Mouse (Mus musculus): ENCODE data around the gene Rbfox1.

Gene Rbfox1

DNA sequence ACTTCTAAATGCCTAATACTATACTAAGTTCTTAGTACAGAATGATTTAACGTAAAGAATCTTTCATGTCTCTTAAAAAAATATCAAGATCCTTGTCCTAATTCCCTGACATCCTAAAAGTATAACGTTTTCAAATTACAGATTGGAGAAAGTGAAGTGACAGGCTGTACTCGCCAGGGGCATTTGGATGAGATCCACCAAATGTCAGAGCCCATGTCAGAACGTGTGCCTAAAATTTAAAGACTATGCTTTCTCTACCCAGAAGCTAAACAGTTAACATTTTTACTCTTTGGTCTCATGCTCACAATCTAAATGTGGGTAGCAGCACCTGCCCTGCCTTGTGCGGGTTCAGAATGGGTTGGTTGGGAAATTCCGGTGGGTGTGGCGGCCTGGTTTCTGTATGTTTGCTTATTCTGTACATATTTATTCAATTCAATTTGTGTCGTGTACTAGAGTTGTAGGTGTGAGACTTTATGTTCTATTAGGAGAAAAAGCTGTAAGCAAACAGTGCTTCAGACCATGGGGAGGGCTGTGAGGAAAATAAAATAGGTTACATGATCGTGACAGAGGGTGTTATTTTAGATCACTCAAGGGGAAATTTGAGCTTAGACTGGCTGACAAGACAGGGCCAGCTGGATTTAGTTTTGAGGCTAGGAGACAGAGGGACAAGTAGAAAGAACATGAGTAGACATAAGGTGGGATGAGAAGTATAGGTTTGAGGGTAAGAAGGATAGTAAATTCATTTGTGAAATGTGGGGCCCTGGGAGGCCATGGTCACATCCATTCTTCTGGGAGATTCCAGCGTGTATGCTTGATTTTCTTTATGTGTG, 1203.7 kb downstream of the Rbfox1 start:
- DNase-seq (ENCODE audit: low spot score): no peak

DNA sequence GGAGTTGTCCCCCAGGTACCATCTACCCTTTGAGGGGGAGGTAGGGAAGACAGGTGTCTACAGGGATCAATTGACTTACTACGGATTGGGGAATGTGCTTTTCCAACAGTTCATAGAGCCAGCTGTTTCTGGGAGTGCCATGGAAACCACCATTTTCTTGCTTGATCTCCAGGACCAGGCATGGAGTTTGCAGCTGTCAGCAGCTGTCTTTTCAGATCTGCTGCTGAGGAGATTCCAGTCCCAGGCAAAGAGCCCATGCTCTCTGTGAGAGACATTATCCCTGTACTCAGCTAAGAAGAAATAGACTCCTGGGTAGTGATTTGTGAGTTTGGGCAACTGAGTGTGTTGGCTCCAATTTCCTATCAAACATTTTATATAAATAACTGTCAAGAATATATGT, 1204.3 kb downstream of the Rbfox1 start:
- DNase-seq (ENCODE audit: low spot score): no peak

DNA sequence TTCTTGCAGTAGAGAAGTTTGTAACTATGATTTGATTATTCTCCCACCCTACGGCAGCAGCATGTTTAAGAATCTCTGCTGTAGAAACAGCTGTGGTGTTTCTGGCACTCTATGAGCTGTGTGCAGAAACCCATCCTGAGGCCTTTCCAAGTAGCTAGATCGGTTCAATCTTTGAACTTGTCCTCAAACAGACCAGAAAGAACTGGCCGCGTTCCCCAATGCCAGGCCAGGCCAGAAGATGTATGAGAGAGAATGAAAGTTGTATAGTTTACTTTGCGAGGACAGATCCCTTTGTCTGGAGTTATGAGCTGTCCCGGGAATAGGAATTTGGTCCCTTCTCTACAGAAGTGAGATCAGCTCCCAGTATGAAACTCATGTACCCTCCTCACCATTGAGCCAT, 1205.0 kb downstream of the Rbfox1 start:
- peak; percentile 7 for DNase-seq (ENCODE audit: low spot score)

DNA sequence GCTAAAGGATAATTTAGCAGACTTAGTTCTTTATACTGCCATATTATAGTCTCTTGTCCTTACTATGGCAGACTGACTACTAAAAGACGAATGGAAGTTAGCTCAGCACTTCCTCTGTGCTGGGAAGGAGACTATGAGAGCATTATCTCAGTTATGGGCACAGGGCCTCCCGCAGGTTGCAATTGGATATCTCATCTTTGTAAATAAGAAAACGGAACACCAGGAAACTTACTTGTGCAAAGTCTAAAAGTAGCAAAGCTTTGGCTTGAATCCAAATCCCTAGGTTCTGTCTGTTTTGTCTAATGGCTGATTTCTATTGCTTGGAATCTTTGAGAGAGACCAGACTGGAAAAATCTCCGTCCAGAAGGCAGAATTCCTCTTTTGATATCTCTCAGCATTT, 1207.7 kb downstream of the Rbfox1 start:
- no peak for DNase-seq (ENCODE audit: low spot score)

DNA sequence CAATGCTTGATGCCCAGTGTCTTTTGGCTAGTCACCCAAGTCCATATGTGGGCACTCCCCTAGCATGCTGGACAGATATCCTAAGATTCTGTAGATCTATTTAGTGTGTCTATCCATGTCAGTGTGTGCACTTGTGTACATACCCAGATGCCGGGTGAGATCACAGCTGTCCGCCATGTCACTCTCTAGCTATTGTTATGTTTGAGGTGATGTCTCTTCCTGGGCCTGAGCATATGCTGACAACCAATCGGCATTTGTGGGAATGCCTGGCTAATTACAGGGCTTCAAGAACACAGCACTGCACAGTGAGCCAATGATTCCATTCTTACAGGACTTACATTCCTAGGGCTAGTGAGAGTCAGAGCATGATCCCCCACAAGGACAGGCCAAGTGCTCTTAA, 1208.5 kb downstream of the Rbfox1 start:
- no peak for DNase-seq (ENCODE audit: low spot score)

DNA sequence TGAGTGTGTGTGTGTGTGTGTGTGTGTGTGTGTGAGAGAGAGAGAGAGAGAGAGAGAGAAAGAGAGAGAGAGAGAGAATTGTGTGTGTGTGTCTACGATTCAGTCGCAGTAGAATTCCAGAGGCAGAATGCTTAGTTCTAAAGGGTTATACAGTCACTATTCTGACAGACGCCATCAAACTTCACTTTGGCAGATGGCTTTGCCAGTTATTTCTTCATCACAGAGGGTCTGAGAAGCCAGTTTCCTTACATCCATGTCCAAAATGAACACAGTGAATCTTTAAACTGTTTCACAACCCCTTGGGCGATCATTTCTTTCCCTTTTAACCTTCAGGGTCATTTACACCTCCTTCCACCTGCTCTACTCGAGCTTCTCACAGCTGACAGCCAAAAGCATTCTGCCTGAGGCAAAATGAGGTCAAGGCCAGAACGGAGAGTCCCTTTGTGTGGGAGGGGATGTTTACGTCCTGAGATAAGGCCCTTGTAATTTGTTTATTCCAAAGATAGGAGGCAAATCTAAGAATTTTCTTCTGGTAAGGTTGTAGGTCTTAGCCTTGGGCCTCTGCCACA, 1209.1 kb downstream of the Rbfox1 start:
- no peak for DNase-seq (ENCODE audit: low spot score)

DNA sequence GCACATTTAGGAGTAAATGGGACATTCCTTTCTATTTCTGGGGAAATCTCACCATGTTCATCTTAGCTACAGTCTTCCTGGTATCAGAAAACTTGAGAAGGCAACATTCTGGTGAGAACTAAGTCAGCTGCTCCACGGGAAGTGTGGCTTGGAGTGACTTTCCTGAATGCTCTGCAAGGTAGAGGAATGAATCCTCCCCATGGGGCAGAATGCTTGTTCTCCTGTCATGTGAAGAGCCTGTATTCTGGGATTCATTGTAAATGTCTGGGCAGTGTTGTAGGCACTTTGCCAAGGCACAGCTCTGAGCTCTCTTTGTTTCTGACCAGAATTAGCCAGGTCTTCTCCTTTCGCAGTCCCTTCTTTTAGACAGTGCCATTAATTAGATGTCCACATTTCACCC, 1211.9 kb downstream of the Rbfox1 start:
- DNase-seq (ENCODE audit: low spot score): no peak

DNA sequence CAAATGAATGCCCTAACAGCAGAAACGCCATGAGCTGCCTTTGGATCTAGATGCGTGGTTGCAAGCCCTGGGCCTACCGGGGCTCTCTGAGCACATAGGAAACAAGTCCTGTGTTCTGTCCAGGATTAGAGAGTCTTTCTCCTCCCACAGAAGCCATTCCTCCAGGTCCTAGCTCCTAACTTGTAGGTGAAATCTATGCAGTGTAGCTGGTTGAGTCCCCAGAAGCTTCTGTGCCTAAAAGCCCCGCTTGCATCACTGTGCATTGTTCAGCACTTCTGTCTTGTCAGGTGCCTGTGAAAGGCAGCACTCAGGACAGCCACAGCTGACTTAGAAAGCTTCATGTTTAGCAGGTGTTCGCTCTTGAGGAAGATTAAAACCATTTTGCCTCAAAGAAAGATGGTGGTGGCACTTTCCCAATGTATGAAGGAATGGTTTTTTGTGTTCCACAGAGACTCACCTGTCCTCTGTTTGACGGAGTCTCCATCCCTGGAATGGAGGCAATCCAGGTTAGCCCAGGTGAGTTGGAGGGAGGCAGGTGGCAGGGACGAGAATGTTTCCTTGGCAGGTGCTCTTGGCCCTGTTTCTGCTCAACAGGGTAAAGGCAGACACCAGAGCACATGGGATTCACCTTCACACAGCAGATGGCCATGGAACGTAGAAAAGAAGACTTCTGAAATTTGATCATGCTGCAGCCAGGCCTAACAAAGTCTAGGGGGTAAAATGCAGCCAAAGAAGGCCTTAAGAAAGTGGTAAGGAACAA, 1213.0 kb downstream of the Rbfox1 start:
- no peak for DNase-seq (ENCODE audit: low spot score)

DNA sequence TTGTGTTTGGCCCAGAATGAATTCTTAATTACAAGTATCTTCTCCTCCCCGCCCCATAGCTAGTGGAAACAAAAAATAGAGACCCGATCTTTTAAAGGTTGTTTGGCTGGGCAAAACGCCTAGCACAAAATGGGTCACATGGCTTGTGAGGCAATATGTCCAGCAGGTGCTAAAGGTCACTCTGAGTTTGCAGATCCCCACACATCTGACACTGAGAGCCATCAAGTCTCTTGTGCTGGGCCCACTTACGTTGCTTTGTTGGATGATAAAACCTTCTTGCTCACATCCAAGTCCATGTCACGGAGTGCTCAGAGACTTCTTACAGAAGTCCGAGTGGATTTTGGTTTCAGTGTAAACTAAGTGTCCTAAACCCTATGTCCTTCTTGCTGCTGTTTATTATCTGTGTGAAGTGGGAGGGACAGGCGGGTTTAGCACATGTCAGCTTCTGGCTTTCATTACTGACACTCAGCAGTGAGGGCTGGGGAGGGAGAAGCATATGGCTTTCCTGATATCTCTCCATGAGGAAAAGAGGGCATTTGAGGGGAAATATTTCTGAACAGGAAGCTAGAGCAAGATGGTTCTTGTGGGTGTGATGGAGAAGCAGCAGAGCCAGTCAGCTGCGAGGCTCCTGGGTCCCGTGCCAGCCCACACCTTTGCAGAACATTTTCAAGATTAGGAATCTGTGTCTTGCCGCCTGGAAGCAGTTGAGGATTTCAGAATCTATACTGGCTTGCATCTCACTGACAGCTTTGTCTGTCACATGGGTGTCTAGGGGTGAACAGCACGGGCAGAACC, 1214.5 kb downstream of the Rbfox1 start:
- DNase-seq (ENCODE audit: low spot score): no peak

DNA sequence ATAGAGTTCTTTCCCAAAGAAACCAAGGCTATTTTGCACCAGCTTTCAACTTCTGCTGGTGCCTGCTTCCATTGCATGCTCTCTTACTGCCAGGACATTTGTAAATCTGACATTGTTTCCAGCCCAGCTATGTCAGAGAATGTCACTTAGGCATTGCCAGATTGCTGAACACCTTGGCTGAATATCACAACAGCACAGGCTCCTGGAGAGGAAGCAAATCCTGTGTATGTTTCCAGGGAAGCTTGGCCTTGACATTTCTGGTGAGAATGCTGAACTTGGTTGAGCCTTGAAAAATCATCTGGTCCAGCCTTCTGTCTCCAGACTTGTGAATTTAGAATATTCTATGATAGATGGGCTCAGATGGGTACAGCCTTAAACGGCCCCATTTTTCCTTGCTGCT, 1217.3 kb downstream of the Rbfox1 start:
- DNase-seq (ENCODE audit: low spot score): no peak

DNA sequence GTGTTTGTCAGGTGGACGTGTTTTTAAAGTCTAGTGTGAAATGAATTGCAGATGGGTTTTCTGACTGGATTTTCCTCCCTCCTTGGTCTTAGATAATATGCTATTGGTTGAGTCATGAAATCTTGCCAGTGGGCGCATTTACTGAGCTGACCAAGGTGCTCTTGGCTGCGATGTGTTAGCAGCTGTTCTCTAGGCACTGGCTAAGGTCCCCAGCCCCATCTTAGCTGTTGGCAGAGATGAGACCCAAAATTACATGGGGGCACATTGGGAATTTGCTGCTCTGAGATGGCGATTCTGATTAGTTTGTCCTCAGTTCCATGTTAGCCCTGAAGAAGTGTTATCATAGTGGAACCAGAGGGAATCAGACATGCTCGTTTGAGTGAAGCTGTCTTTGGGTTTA, 1218.1 kb downstream of the Rbfox1 start:
- no peak for DNase-seq (ENCODE audit: low spot score)

DNA sequence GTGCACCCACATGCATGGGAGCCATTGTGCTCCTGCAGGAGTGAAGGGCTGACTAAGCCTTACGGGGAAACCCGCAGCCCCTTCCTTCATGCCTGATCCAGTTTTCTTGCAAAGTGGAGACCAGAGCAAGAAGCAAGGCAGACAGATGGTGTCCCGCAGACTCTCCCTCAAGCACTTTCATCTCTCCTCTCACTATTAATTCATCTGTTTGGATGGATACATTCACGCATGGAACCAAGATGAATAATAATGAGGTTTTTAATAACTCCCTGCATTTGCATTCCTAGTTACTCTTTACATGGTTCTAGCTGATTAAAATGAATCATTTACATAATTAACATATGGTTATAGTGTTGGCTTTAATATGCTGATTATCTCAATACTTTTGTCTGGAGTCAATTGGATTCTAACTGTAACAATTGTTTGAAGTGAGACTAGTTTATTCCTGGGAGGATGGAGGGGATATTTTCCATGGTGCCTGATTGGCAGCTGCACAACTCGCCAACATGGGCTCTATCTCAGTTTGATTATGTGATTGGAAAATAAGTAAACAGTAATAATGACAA, 1221.4 kb downstream of the Rbfox1 start:
- DNase-seq (ENCODE audit: low spot score): no peak

DNA sequence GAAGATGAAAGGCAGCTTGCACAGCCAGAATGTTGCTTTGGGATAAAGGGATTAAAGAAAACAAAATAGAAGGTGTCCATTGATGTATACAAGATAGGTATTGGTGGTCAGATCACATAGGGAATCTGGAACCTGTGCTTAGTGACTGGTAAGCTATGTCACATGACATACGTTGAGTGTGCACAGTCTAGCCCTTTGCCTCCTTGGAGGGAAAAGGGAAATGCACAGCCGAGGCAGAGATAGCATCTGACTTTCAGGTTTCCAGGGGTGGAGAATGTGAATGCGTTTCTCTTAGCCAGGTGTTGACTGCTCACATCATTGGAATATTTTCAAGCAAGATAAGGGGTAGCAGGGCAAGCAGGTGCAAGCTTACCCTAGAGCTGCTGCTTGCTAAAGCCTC, 1230.8 kb downstream of the Rbfox1 start:
- no peak for DNase-seq (ENCODE audit: low spot score)

DNA sequence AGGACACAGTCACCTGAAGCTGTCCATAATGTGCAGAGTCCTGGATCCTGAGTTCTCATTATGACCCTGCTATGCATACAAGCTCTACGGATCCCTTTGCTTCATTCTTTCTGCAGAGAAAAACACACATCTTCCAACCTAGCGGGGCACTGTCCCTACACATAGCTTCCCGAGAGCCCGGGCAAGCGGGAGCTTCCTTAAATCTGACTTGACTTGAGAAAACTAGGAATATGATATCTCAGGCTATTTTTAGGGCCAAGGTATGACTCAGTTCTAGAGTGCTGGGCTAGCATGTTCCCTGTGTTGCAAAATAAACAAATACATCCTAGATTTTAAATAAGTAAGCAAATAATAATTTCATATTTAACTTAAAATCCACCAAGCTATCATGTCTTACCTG, 1244.4 kb downstream of the Rbfox1 start:
- DNase-seq (ENCODE audit: low spot score): no peak

DNA sequence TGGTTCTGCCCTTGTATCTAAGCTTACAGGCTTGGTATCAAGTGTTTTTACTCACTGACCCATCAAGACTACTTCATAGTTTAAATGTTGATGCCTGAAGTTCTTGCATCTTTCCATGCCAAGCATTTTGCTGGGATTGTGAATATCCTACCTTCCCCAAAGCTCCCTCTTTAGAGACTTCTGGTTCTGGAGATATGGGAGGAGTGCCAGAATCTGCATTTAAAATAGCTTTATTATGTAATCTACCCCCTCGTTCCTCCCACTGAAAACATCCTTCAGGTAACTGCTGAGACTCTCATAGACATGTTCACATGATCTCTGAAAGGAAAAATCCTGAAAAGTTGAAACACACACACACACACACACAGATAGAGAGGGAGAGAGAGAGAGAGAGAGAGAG, 1247.3 kb downstream of the Rbfox1 start:
- no peak for DNase-seq (ENCODE audit: low spot score)

DNA sequence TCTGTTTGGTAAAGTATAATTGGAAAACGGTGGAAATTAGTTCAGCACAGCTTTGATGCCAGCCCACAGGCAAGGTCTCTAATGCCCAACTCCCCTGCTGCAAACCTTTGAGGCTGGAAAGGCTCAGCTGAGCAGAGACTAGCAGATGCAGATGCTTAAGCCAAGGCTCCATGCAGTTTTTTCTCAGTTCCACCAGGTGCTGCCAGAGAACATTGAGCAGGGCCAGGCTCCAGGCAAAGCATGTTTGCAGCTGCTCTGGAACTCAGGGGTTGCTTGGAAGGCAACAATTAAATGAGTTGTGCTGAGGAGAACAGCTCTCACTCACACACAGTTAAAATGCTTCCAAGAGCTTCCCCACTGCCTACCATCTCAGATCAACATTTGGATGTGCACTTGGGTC, 1251.8 kb downstream of the Rbfox1 start:
- DNase-seq (ENCODE audit: low spot score): peak; percentile 9

DNA sequence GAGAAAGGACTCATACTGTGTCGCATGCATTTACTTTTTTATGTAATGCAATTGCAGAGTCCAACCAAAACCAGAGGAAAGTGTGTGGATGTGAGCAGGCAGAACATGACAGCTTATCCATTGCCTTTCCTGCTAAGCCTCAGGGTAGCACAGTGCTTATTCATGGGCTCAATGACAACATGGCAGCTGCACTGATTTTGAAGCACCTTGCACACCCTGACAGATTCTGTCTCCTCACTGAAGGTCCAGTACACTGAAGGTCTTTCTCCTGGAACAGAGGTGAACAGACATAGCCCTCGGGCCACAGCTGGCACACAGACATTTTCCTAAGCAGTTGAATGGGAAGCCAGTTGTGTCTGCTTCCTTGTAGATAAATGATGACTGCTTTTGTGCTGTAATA, 1254.3 kb downstream of the Rbfox1 start:
- DNase-seq (ENCODE audit: low spot score): no peak

DNA sequence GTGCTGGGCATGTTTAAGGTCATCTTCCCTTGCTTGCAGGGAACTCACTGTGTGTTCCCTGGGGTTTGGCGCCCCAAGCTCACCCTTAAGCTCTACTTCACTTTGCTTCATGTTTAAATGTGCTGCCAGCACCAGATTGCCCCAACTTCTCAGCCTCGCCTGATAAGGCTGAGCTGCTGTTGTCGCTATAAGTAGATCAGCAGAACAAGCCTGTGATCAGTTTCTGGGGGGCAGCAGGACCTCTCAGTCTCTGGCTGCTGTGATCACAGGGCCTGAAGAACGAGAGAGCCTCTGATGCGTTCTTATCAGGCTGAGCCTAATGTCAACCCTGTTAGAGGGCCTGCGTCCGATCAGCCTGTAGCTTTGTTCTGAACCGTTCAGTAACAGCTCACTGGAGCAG, 1255.8 kb downstream of the Rbfox1 start:
- DNase-seq (ENCODE audit: low spot score): no peak

DNA sequence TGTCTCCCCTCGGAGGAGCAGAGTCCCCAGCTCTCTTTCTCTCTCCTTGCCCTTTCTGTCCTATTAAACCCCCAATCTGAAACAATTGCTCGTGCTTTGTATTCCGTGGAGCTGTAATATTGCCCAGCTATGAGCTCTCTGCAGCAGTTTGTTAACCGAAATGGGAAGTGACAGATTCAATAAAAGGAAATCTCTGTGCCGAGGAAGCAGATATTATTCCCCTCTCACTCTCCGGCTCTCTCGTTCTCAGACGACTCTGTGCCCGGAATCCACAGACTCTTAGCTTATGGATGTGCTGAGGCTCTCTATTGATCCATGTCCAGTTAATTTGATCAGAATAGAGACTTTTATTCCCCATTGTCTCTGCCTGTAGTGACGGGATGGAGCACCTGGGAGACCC, 1260.3 kb downstream of the Rbfox1 start:
- no peak for DNase-seq (ENCODE audit: low spot score)

DNA sequence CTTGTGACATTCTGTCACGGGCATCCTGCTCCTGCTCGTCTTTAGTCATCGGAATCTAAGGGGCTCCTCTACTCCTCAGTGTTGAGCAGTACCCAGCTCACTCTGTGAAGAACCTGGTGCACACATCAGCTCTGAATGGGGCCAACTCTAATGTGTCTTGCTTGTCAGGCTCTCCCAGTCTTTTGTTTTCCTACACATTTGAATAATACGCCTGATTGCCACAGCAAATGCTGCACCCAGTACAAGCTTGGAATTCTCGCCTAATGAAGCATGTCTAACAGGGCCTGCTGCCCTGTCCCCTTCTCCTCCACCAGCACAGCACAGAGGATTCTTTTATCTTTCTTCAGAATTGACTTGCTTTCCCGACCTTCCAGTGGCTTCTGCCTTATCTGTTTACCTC, 1261.3 kb downstream of the Rbfox1 start:
- no peak for DNase-seq (ENCODE audit: low spot score)

DNA sequence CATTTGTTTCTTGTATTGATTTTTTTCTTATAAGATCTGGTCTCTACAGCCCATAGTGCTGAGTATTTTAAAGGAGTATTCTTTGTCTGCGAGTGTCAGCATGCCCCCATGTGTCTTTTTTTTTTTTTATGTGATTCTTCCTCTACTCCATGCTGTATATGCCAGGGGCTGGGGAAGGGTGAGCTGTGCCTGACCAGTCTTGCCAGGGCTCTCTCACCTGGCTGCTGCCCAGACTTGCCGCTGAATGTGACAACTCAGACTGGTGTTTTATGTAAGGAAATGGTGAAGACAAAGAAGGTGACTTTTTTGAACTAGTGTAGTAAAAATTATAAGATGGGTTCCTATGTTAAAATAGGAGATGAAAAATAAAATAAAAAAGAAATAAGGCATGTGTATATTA, 1262.7 kb downstream of the Rbfox1 start:
- no peak for DNase-seq (ENCODE audit: low spot score)

Measured in ovary, postnatal 36 days (tissue).